Mouse (Mus musculus): ENCODE data around the gene Olfr53. TPM values are rescaled to one million over a fixed set of nuclear protein-coding genes. Genes with fewer than 3 reads are reported as not detected.
"Not testable (repeated sequence)": the region's sequence is repeated elsewhere in the genome, so short reads cannot be mapped to it uniquely, and the experiment has no call there.

The Olfr53 gene
- not detected in 2 replicates for polyA plus RNA-seq (2015; fragmentation: Nextera tagmentation; extraction: Ambion mirVana)

DNA sequence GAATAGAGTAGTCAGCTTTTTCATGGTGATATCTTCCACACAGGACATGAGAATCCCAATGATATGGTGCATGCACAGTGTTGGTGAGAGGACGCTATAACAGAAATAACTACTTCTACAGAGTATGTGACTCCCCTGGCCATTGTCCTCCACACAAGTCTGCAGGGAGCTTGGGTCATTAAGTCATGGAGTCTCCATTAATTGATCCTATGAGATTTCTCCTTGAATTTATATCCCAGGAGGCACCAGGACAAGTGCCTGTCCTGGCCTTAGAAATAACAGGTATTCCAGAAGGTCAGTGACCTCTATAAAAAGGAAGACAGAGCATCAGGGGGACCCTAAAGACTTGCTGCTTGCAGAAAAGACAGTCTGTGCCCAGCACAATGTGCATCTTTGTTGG, at the start of gene Olfr53:
Olfr53 (plus strand) TSS at position 301 of the 400 bp plus-strand sequence.
- H3K36me3 ChIP-seq, result no peaks in the 10 kb centered on the region

GRCm38 (mm10) chr7:140600969-140601368, 45.3 kb upstream of the Olfr53 start, which contains the start of gene Olfr46:
TSS of gene Olfr46 (plus strand) at chr7:140601269.
- H3K4me3 ChIP-seq (replicated peaks); H3K4me1 ChIP-seq; ATAC-seq (ENCODE audit: low FRiP score); H3K4me2 ChIP-seq; H3K36me3 ChIP-seq; H3K27me3 ChIP-seq (replicated peaks); H3K9ac ChIP-seq (replicated peaks); H3K27ac ChIP-seq (replicated peaks); H3K9me3 ChIP-seq (replicated peaks): not testable (repeated sequence)
- 85% methylated on average over 2 of the region's 2 CpGs for WGBS

More for the DNA sequence above, at the start of gene Olfr53:
- Histone ChIP-seq H3K27ac (replicated peaks) (no peak within 1 kb of the TSS), H3K4me3 (replicated peaks) (no peak within 1 kb of the TSS), H3K4me2 (no peak within 1 kb of the TSS), H3K27me3 (replicated peaks) (no peaks in the 10 kb centered on the region), H3K4me1 (no peaks in the 10 kb centered on the region), H3K9me3 (replicated peaks) (no peaks in the 10 kb centered on the region), H3K9ac (replicated peaks) (no peak within 1 kb of the TSS)
- 87% methylated on average over 1 of the region's 1 CpGs for WGBS
- ATAC-seq (ENCODE audit: low FRiP score), result no peak

DNA sequence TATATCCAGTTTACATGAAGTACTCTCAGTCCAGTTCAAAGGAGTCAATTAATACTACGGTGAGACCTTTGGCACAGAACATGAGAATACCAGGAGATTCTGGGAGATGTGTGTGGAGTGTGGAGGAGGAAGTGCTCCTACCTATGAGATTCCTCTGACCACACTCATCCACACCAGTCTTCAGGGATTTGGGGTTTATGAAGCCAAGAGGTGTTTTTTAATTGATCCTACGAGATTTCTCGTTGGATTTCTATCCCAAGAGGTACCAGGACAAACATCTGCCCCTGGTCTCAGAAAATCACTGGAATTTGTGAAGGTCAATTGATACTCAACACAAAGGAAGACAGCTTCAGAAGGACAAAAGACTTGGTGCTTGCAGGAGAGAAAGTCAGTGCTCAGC, 17.6 kb upstream of the Olfr53 start, which contains the start of gene Olfr61:
Olfr61 (plus strand) TSS at position 301 of the 400 bp plus-strand sequence.
- WGBS, result 89% methylated on average over 3 of the region's 3 CpGs
- not testable (repeated sequence) for H3K27me3 ChIP-seq (replicated peaks); H3K4me2 ChIP-seq; H3K36me3 ChIP-seq; H3K4me3 ChIP-seq (replicated peaks); H3K9ac ChIP-seq (replicated peaks); H3K9me3 ChIP-seq (replicated peaks); H3K27ac ChIP-seq (replicated peaks); H3K4me1 ChIP-seq; ATAC-seq (ENCODE audit: low FRiP score)

DNA sequence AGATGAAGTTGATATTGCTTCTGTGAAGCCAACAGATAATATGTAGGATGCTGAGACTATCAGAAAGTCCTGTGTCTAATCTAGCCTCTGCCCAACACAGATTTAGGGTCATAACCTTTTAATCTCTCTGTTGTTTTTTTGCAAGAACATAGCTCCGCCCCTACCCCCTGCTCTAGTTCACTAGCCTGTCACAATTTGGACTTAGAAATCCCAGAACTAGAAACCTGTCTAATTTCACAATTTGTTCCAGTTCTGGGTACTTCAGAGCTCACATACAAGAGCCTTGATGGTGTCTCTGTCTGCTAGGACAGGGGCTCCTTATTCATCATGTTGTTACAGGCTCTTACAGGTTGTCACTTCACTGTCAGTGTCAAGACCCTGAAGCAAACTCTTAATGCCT, 15.7 kb upstream of the Olfr53 start:
- no peak overlapping the region for H3K27ac ChIP-seq (replicated peaks)
- H3K9me3 ChIP-seq (replicated peaks), result no peaks in the 10 kb centered on the region
- no peak for ATAC-seq (ENCODE audit: low FRiP score)
- no peaks in the 10 kb centered on the region for H3K27me3 ChIP-seq (replicated peaks)
- no peaks in the 10 kb centered on the region for H3K36me3 ChIP-seq
- WGBS, result 84% methylated on average over 1 of the region's 1 CpGs
- no peaks in the 10 kb centered on the region for H3K4me1 ChIP-seq
- no peak overlapping the region for H3K4me2 ChIP-seq
- no peak overlapping the region for H3K4me3 ChIP-seq (replicated peaks)
- no peak overlapping the region for H3K9ac ChIP-seq (replicated peaks)

DNA sequence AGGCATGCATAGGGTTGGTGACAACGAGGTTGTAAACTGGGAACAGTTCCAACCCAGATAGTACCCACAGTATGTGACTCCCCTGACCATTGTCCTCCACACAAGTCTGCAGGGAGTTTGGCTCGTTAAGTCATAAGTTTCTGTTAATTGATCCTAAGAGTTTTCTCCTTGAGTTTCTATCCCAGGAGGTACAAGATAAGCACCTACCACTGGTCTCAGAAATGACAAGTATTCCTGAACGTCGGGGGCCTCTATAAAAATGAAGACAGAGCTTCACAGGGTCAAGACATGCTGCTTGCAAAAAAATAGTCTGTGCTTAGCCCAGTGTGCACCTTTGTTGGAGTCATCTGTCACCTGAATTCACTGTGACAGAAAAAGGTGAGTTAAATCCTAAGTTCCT, 13.4 kb downstream of the Olfr53 start, which contains the start of gene Olfr539:
Olfr539 (plus strand) TSS at position 301 of the 400 bp plus-strand sequence.
- no peaks in the 10 kb centered on the region for H3K4me1 ChIP-seq
- H3K4me3 ChIP-seq (replicated peaks), result no peak within 1 kb of the TSS
- 72% methylated on average over 4 of the region's 4 CpGs for WGBS
- H3K36me3 ChIP-seq, result no peaks in the 10 kb centered on the region
- no peaks in the 10 kb centered on the region for H3K9me3 ChIP-seq (replicated peaks)
- no peak within 1 kb of the TSS for H3K9ac ChIP-seq (replicated peaks)
- H3K4me2 ChIP-seq, result no peak within 1 kb of the TSS
- no peak for ATAC-seq (ENCODE audit: low FRiP score)
- no peak within 1 kb of the TSS for H3K27ac ChIP-seq (replicated peaks)
- no peaks in the 10 kb centered on the region for H3K27me3 ChIP-seq (replicated peaks)

DNA sequence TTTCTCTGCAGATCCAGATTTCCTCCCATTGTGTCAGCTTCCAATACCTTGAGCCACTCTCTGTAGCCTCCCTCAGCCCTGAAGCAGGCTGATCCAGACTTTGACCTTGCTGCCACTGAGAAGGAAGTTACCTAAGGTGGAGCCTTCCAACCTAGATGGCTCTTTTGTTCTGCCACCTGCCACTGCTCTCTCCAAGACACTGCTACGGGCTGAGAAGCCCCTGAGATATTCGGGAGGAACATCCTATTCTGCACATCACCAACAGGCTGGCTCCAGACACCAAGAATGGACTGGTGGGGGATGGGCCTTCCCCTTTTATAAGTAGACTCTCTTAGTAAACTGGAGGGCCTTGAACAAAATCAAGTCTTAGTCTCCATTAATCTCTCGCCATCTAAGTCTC, 24.4 kb downstream of the Olfr53 start:
- not testable (repeated sequence) for H3K27ac ChIP-seq (replicated peaks); H3K4me1 ChIP-seq; H3K27me3 ChIP-seq (replicated peaks); H3K4me3 ChIP-seq (replicated peaks); H3K36me3 ChIP-seq; H3K4me2 ChIP-seq; H3K9me3 ChIP-seq (replicated peaks); ATAC-seq (ENCODE audit: low FRiP score); H3K9ac ChIP-seq (replicated peaks)
- WGBS, result 95% methylated on average over 3 of the region's 3 CpGs

DNA sequence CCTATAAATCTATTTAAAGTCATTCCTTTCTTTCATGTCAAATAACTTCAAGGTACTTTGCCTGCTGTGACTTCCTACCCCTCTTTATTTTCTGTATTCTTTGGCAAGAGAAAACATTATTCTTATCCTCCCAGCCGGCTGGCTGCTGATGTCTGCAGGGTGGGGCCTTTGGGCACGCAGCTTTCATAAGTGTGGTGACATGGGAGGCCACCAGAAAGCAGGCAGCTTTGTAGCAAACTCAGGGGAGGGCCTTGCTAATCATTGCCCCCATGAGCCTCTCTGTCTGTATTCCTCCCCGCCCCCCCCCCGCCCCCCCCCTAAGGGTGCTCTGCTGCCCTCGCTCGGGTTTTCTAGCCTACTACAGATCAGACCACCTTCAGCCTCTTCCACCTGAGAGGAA, 29.6 kb downstream of the Olfr53 start:
- 0% methylated on average over 6 of the region's 6 CpGs for WGBS
- H3K9ac ChIP-seq (replicated peaks), result 0 out of 2 replicates have a peak overlapping the region, but pooled peaks have one; percentile 11
- H3K4me1 ChIP-seq, result no peaks in the 10 kb centered on the region
- H3K27me3 ChIP-seq (replicated peaks), result no peaks in the 10 kb centered on the region
- no peaks in the 10 kb centered on the region for H3K36me3 ChIP-seq
- H3K4me2 ChIP-seq, result peak overlapping the region; percentile 40
- ATAC-seq (ENCODE audit: low FRiP score), result no peak
- H3K27ac ChIP-seq (replicated peaks), result no peak overlapping the region
- H3K4me3 ChIP-seq (replicated peaks), result no peak overlapping the region
- no peaks in the 10 kb centered on the region for H3K9me3 ChIP-seq (replicated peaks)

- not testable (repeated sequence) for H3K27ac ChIP-seq (replicated peaks); H3K9ac ChIP-seq (replicated peaks); H3K4me1 ChIP-seq; H3K36me3 ChIP-seq; ATAC-seq (ENCODE audit: low FRiP score); H3K4me3 ChIP-seq (replicated peaks); H3K9me3 ChIP-seq (replicated peaks); H3K27me3 ChIP-seq (replicated peaks); H3K4me2 ChIP-seq
- WGBS, result 74% methylated on average over 4 of the region's 4 CpGs
These were observed 33.3 kb downstream of the Olfr53 start for GRCm38 (mm10) chr7:140679591-140679990.

- Histone ChIP-seq H3K4me2 (no peak within 1 kb of the TSS), H3K9ac (replicated peaks) (no peak within 1 kb of the TSS), H3K9me3 (replicated peaks) (no peaks in the 10 kb centered on the region), H3K27me3 (replicated peaks) (no peaks in the 10 kb centered on the region), H3K4me3 (replicated peaks) (no peak within 1 kb of the TSS), H3K27ac (replicated peaks) (no peak within 1 kb of the TSS), H3K36me3 (no peaks in the 10 kb centered on the region), H3K4me1 (no peaks in the 10 kb centered on the region)
- WGBS, result 97% methylated on average over 1 of the region's 1 CpGs
- ATAC-seq (ENCODE audit: low FRiP score), result no peak
These were observed 35.4 kb downstream of the Olfr53 start, which contains the start of gene Olfr45 for GRCm38 (mm10) chr7:140681651-140682050. TSS of gene Olfr45 (plus strand) at chr7:140681951.

DNA sequence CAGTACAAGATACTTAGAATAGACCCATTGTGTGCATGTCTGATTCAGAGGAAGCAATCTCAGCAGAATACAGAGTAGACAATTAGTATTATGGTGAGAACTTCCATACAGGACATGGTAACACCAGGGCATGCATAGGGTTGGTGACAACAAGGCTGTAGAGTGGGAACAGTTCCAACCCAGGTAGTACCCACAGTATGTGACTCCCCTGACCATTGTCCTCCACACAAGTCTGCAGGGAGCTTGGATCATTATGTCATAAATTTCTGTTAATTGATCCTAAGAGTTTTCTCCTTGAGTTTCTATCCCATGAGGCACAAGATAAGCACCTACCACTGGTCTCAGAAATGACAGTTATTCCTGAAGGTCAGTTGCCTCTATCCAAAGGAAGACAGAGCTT, 50.7 kb downstream of the Olfr53 start, which contains the start of gene Olfr541:
Olfr541 (plus strand) TSS at position 301 of the 400 bp plus-strand sequence.
- Histone ChIP-seq H3K9me3 (replicated peaks) (no peaks in the 10 kb centered on the region), H3K9ac (replicated peaks) (no peak within 1 kb of the TSS), H3K4me2 (no peak within 1 kb of the TSS), H3K27ac (replicated peaks) (no peak within 1 kb of the TSS), H3K4me3 (replicated peaks) (no peak within 1 kb of the TSS), H3K36me3 (no peaks in the 10 kb centered on the region), H3K27me3 (replicated peaks) (no peaks in the 10 kb centered on the region), H3K4me1 (no peaks in the 10 kb centered on the region)
- no peak for ATAC-seq (ENCODE audit: low FRiP score)
